Mouse (Mus musculus): ENCODE results near the gene Acad10.
"Not testable (repeated sequence)": the region's sequence is repeated elsewhere in the genome, so short reads cannot be mapped to it uniquely, and the experiment has no call there.

The Acad10 gene

DNA sequence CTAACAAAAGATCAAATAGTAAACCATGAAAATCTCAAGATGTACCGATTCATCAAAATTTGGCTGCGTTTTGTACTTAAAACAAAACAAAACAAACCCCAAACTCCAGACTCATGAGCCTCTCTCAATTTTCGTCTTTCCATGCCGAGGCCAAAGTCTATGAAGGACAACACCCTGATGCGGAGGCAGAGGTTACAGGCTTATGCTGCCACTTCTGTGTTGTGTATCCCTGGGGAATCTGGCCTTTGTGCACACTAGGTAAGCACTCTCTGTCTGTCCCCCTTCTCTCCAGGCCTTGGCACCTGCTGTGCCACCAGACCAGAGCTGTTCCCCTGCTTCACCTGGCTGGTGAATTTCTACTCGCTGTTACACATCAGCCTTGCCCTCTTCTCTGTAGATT is 2.7 kb downstream of the Acad10 start:
- in situ Hi-C loops (cut with MboI, MseI): not testable (repeated sequence)

DNA sequence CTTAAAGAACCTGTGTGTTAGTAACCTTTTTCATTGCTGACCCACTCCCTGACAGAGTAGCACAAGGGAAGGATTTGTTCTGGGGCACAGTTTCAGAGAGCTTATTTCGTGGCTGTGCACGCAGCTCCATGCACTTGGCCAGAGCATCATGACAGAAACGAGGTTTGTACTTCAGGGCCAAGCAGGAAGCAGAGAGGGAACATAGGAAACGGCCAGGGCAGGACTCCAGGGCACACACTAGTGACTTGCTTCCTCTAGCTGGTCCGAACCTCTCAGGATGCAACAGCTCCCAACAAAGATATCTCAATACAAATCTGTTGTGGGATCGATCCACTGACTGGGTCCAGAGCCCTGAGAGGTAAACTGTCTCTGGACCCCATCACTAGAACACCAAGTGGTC is 3.4 kb downstream of the Acad10 start:
- in situ Hi-C loops (cut with MboI, MseI): not testable (repeated sequence)

DNA sequence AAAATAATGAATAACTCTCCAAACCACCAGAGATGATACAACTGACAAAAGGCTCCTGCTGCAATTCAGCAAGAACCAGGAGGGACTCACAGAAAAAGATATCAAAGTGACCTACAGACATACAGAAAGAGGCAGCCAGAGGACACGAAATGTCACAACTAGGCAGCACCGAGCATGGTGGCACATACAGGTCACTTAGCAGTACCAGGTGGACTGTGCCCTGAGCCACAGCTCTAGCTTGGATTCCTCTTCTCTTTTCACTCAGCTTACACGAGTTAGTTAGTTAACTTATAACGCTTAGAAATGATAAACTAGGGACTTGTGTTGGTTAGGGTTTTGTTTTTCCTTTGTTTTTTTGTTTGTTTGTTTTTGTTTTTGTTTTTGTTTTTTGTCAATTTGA is 5.8 kb downstream of the Acad10 start:
- in situ Hi-C loops (cut with MboI, MseI): no loop called here

DNA sequence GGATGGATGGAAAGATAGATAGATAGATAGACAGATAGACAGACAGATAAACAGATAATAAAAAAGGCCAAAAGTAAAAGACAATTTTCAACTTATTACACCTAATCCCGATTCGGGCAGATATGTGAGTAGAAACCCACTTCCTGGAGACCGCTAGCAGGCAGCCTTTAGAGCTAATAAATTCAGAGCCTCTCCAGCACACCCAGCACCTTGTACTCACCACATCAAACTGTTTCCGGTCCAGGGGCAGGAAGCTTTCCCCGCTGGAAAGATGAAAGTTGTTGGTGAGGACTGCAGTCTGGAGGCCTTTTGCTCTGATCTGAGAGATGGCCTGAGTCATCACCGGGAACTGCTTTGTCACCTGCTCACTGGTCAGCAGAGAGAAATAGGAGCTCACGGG is 11.2 kb downstream of the Acad10 start:
- in situ Hi-C loops (cut with MboI, MseI): no loop called here

DNA sequence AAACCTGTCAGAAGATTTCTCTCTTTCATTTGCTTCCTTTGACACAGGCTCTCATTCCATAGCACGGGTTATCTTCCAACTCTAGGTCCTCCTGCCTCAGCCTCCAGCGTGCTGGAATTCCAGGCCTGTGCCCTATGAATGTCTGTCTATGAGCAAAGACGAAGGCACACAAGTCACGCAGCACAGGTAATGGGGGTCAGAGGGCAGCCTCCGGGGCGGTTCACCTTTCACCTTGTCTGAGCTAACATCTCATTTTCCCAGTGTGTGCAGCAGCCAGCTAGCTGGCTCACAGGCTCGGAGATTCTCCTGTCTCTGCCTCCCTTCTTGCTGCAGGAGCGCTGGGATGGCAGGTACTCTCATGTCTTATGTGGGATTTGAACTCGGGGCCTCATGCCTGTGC is 20.7 kb downstream of the Acad10 start:
- in situ Hi-C loops (cut with MboI, MseI): no loop called here

GRCm38 (mm10) chr5:121637296-121637695 is 23.0 kb downstream of the Acad10 start:
- in situ Hi-C loops (cut with MboI, MseI): no loop called here

DNA sequence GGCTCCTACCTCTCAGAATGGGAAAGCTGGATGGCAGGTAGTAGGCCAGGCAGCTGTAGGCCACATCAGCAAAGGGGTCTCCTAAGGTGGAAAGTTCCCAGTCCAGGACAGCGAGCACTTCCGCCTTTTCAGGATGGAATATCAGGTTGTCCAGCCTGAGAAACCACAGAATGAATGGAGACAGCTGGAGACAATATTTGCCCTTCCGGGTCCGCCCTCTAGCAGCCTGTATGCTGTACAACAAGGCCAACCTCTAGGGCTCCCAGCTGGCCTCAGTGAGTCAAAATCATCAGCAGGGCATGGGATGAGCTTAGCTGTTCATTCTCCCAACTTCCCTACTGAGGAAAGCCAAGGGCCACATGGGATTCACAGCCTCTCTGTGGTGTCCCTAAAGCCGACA is 25.6 kb downstream of the Acad10 start:
- in situ Hi-C loops (cut with MboI, MseI): no loop called here

GRCm38 (mm10) chr5:121632804-121633203 is 27.5 kb downstream of the Acad10 start:
- in situ Hi-C loops (cut with MboI, MseI): no loop called here

GRCm38 (mm10) chr5:121631106-121631647 is 29.1 kb downstream of the Acad10 start:
- in situ Hi-C loops (cut with MboI, MseI): not testable (repeated sequence)

DNA sequence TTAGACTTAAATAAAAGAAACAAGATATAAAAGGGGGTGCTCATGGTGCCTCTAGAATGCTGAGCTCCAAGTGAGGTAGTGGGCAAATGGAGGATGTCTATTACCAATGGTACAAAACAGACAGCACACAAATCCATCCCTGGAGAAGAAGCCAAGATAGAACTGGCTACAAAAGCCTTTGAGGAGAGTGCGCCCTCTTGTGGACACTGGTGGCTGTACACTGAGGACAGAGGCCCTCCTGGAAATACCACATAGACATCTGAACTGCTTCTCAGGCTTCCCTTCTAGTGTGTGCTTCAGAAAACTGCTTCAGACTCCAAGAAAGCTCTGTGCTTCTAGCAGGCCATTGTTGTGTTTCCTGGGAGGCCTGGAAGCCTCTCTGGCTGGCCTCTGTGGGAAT is 32.4 kb downstream of the Acad10 start:
- in situ Hi-C loops (cut with MboI, MseI): no loop called here

DNA sequence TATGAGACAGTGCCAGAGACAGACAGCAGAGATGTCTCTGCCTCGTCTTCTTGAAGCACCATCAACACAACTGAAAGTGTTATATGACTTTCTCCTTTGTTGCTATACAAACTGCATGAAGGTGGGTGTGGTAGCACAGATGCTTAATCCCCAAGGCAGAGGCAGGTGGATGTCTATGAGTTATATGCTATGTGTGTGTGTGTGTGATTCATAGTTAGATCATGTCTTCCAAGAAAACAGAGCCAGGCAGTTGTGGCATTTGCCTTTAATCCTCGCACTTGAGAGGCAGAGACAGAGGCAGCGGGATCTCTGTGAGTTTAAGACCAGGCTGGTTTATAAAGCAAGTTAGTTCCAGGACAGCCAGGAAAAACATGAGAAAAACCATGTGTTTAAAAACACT is 37.1 kb downstream of the Acad10 start:
- in situ Hi-C loops (cut with MboI, MseI): no loop called here

- in situ Hi-C loops (cut with MboI, MseI): no loop called here
These were observed 39.2 kb downstream of the Acad10 start for GRCm38 (mm10) chr5:121621102-121621501.

DNA sequence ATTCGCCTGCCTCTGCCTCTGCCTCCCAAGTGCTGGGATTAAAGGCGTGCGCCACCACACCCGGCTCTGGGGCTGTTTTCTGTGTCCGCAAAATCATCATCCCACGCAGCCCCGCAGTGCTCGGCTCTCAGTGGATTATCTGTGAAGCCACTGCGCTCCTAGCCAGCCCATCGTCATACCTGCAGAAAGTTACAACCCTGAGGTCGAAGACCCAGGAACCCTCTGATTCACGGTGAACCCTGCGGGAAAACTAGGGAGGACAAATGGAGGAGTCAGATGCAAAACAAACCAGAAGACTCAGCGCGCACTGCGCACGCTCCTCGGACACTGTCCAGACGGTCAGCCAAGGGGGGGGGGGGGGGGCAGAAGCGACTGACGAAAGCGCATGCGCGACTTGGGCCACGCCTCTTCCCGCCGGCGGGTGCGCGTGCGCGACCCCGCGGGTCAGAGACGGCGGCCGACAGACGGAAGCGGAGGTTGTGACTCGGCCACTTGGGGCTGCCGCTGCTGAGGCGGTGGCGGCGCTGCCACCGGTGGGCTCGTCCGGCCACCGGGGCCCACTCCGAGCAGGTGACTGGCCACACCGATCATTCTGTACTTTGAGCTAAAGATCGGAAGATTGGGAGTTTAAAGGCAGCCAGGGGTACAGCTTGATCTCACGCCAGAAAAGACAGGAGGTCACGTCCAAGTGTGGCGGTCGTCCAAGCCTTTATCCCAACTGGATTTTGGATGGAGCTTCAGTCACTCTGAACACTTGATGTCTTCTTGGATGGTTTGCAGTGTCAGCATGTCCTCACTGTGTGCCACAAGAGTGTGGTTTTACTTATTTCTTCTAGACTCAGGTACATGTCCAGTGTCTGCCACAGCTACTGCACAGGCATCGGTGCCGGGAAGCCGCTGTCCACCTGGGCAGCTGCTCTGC is 41.5 kb downstream of the Acad10 start, which contains the start of gene Acad12:
Gene Acad12, minus strand, starts transcription at position 347 of the 922 bp plus-strand sequence.
- in situ Hi-C loops (cut with MboI, MseI): no loop called here

DNA sequence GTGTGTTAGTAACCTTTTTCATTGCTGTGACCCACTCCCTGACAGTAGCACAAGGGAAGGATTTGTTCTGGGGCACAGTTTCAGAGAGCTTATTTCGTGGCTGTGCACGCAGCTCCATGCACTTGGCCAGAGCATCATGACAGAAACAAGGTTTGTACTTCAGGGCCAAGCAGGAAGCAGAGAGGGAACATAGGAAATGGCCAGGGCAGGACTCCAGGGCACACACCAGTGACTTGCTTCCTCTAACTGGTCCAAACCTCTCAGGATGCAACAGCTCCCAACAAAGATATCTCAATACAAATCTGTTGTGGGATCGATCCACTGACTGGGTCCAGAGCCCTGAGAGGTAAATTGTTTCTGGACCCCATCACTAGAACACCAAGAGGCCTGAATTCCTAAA is 45.4 kb downstream of the Acad10 start:
- in situ Hi-C loops (cut with MboI, MseI): not testable (repeated sequence)

DNA sequence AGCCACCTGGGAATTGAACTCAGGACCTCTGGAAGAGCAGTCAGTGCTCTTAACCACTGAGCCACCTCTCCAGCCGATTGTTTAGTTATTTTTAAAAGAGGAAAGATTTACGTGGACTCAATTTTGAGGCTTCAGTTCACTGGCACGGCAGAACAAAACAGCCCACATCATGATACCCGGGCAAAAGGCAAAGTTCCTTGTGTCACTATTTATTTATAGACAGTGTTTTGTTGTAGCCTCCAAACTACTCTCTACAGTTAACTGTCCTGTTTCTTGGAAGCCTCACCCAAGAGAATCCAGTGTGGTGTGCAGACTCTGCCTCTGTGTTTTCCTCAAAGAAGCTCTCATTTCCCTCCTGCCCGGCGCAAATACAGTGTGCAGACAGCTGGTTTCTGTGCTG is 48.3 kb downstream of the Acad10 start:
- in situ Hi-C loops (cut with MboI, MseI): no loop called here

GRCm38 (mm10) chr5:121609556-121610135 is 50.7 kb downstream of the Acad10 start:
- in situ Hi-C loops (cut with MboI, MseI): loop anchor here (5.0 kb wide), 1 partner anchor 47 kb away; no protein-coding TSS in a partner anchor

DNA sequence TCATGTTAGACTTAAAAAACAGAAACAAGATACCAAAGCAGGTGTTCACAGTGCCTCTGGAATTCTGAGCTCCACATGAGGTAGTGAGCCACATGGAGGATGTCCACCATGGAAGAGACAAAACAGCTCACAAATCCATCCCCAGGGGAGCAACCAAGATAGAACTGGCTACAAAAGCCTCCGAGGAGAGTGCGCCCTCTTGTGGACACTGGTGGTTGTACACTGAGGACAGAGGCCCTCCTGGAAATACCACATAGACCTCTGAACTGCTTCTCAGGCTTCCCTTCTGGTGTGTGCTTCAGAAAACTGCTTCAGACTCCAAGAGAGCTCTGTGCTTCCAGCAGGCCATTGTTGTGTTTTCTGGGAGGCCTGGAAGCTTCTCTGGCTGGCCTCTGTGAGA is 54.2 kb downstream of the Acad10 start:
- in situ Hi-C loops (cut with MboI, MseI): loop anchor here (5.0 kb wide), 1 partner anchor 44 kb away; no protein-coding TSS in a partner anchor

DNA sequence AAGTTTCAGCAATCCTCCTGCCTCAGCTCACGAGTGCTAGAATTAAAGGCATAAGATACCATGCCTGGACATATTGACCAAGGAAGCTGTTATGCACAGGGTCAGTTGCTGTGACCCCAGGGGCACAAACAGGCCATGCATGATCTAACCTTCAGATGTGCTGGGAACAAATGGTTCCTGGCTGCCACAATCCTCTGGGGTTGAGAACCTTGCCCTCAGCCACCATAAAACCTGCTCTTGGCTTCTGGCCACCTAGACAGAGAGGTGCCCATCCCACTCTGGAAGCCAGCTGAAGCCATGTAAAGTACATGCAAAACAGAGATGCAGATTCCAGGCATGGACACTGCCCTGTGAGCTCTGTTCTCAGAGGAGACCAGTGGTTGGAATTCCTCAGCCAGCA is 56.5 kb downstream of the Acad10 start:
- in situ Hi-C loops (cut with MboI, MseI): not testable (repeated sequence)

- in situ Hi-C loops (cut with MboI, MseI): no loop called here
These were observed 58.6 kb downstream of the Acad10 start for GRCm38 (mm10) chr5:121601547-121602299.

- in situ Hi-C loops (cut with MboI, MseI): no loop called here
These were observed 61.3 kb downstream of the Acad10 start for GRCm38 (mm10) chr5:121598871-121599610.

GRCm38 (mm10) chr5:121597991-121598537 is 62.2 kb downstream of the Acad10 start:
- in situ Hi-C loops (cut with MboI, MseI): no loop called here

Measured in regulatory T cell (primary cell).